Comparison of ENCODE assay signal across 8 mouse cellular contexts in genomic region chr1:171503250-171503591, GRCm38 (mm10). TPM values are rescaled to one million over a fixed set of nuclear protein-coding genes. Genes with fewer than 3 reads are reported as not detected.
DNase-seq lines count a peak whose midpoint lies in the region; ATAC-seq and TF ChIP-seq lines count a peak whose summit lies in the region.

Gene Alyref2, plus strand, starts transcription at chr1:171503478.

- H3K36me3 ChIP-seq in intestine, postnatal 0 days (ENCODE audit: control insufficient read depth, insufficient read depth): no peaks in the 10 kb centered on the region
- H3K36me3 ChIP-seq in midbrain, embryonic 12.5 days: no peaks in the 10 kb centered on the region

- peak within 1 kb of the TSS; percentile 76 for H3K9ac ChIP-seq in intestine, postnatal 0 days (ENCODE audit: low read depth, low read length)
- peak within 1 kb of the TSS; percentile 79 for H3K9ac ChIP-seq in midbrain, embryonic 12.5 days (replicated peaks)

- H3K4me1 ChIP-seq in intestine, postnatal 0 days (replicated peaks; ENCODE audit: control insufficient read depth, insufficient read depth, low read length): no peaks in the 10 kb centered on the region; the same call in 1 of the 2 replicates
- H3K4me1 ChIP-seq in midbrain, embryonic 12.5 days: peaks cover 8% of the 10 kb centered on the region

- peak within 1 kb of the TSS; percentile 97 for H3K27ac ChIP-seq in intestine, postnatal 0 days (ENCODE audit: low read depth, low read length)
- peak within 1 kb of the TSS; percentile 97 for H3K27ac ChIP-seq in midbrain, embryonic 12.5 days (replicated peaks)

- H3K27me3 ChIP-seq in intestine, postnatal 0 days (replicated peaks; ENCODE audit: control insufficient read depth, insufficient read depth, low read length): no peaks in the 10 kb centered on the region
- H3K27me3 ChIP-seq in midbrain, embryonic 12.5 days: no peaks in the 10 kb centered on the region

- ATAC-seq in intestine, postnatal 0 days: peak; percentile 85
- ATAC-seq in midbrain, embryonic 12.5 days (ENCODE audit: low FRiP score, low read depth): peak; percentile 90

- peak within 1 kb of the TSS; percentile 73 for H3K4me2 ChIP-seq in intestine, postnatal 0 days (replicated peaks; ENCODE audit: low read depth)
- peak within 1 kb of the TSS; percentile 61 for H3K4me2 ChIP-seq in midbrain, embryonic 12.5 days (replicated peaks)

- peak; percentile 89 for TF ChIP-seq CTCF in intestine, postnatal 0 days (IDR thresholded peaks at IDR 0.05; ENCODE audit: low read depth)

- under 1% methylated on average over 19 of the region's 19 CpGs for WGBS in intestine, postnatal 0 days
- WGBS in midbrain, embryonic 12.5 days: under 1% methylated on average over 19 of the region's 19 CpGs

- H3K9me3 ChIP-seq in intestine, postnatal 0 days (ENCODE audit: control insufficient read depth): no peaks in the 10 kb centered on the region
- H3K9me3 ChIP-seq in midbrain, embryonic 12.5 days: no peaks in the 10 kb centered on the region

- peak; percentile 76 to 91 for DNase-seq in urinary bladder, adult 18-20 months (ENCODE audit: low spot score in 2 of 2)
- no peak for DNase-seq in urinary bladder, adult 2 months (ENCODE audit: low spot score)
- DNase-seq in embryo, embryonic 9.5 days (ENCODE audit: extremely low spot score): peak; percentile 94
- DNase-seq in gastrocnemius, postnatal 4 days (ENCODE audit: low spot score in 2 of 2): peak; percentile 89 to 94
- DNase-seq in left cerebral cortex, postnatal 4 days: peak; percentile 96
- peak; percentile 77 to 92 for DNase-seq in spleen, postnatal 10 days (ENCODE audit: low spot score in 2 of 2)

- peak within 1 kb of the TSS; percentile 63 for H3K4me3 ChIP-seq in intestine, postnatal 0 days (ENCODE audit: low read depth, low read length)
- H3K4me3 ChIP-seq in midbrain, embryonic 12.5 days: peak within 1 kb of the TSS; percentile 61

- intact Hi-C loops in left cerebral cortex, postnatal 4 days (cut with DNase I): loop anchor here (5.0 kb wide), 1 partner anchor 154 kb away; no protein-coding TSS in a partner anchor

RNA-seq across cellular contexts. Expression of gene Alyref2, which starts in this region (rescaled TPM):
- 7.9 and 8.8 TPM in 2 replicates for polyA plus RNA-seq in urinary bladder, adult 2 months (2012; rRNA removed)
- total RNA-seq in gastrocnemius, postnatal 4 days (2021): 1 to 10 TPM; 3.7 to 4.2 TPM
- polyA plus RNA-seq in intestine, postnatal 0 days (2015; fragmentation: Nextera tagmentation; extraction: Ambion mirVana): 15.4 and 16.1 TPM in 2 replicates
- 10 to 100 TPM; 10.5 to 10.9 TPM for total RNA-seq in left cerebral cortex, postnatal 4 days (2021)
- polyA plus RNA-seq in midbrain, embryonic 12.5 days (2016; fragmentation: Nextera tagmentation; extraction: Ambion mirVana): 19.0 and 21.8 TPM in 2 replicates
